Comparison of ENCODE assay signal across 10 mouse cellular contexts in the genomic region with DNA sequence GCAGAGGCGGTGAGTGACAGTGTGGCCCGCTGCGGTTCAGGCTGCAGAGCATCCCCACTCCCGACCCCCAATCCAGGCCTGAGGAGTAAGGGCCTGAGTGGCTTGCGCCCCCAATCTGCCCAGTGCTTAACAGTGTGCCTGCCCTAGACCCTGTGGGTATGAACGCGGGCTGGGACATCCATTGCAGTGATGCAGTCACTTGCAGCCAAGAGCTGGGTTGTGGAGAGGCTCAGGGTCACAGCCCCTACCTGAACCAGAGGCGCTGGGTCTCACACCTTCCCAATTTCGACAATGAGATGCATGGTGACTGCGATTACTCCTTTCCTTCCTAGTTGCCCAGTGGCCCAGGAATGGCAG. TPM values are rescaled to one million over a fixed set of nuclear protein-coding genes. Genes with fewer than 3 reads are reported as not detected.
DNase-seq lines count a peak whose midpoint lies in the region; ATAC-seq and TF ChIP-seq lines count a peak whose summit lies in the region.
"Had no signal": no experiment of that assay in that cellular context is flagged by ENCODE, and none has a peak within 500 bp of the region (broad histone marks: within the 10 kb centered on the region; RNA-seq: fewer than 3 reads in every experiment).

No protein-coding gene starts in this region.

- peak overlapping the region; percentile 73 for H3K9ac ChIP-seq in forebrain, embryonic 13.5 days
- H3K9ac ChIP-seq in limb, embryonic 11.5 days (ENCODE audit: low read length) = no peak overlapping the region; the same call in 1 of the 2 replicates
- H3K9ac ChIP-seq: liver, embryonic 14.5 days had no signal

- H3K27me3 ChIP-seq in megakaryocyte, embryonic 14.5 days (replicated peaks) = peaks cover 56% of the 10 kb centered on the region
- peaks cover 31% of the 10 kb centered on the region for H3K27me3 ChIP-seq in forebrain, embryonic 13.5 days
- H3K27me3 ChIP-seq in limb, embryonic 11.5 days (ENCODE audit: control insufficient read depth, insufficient read depth, low read length) = peaks cover 27% of the 10 kb centered on the region

- H3K27ac ChIP-seq in forebrain, embryonic 13.5 days = no peak overlapping the region; the same call in 1 of the 2 replicates
- H3K27ac ChIP-seq in limb, embryonic 11.5 days (replicated peaks; ENCODE audit: low read depth, low read length) = no peak overlapping the region
- peak overlapping the region; percentile 77 for H3K27ac ChIP-seq in olfactory bulb, adult 2 months (ENCODE audit: insufficient read depth, low read depth, low read length)
- H3K27ac ChIP-seq: liver, embryonic 14.5 days had no signal

- no peak for ATAC-seq in megakaryocyte, adult 5-6 weeks (ENCODE audit: poor library complexity, severe bottlenecking)
- ATAC-seq in forebrain, embryonic 13.5 days = peak; percentile 75
- 0 out of 2 replicates have a peak, but pooled peaks have one; percentile 6 for ATAC-seq in limb, embryonic 11.5 days (ENCODE audit: insufficient number of reproducible peaks, low FRiP score, low TSS enrichment, low read depth)

- H3K36me3 ChIP-seq in megakaryocyte, embryonic 14.5 days (replicated peaks; ENCODE audit: low read length) = no peaks in the 10 kb centered on the region
- H3K36me3 ChIP-seq in forebrain, embryonic 13.5 days (ENCODE audit: poor library complexity, severe bottlenecking) = no peaks in the 10 kb centered on the region
- H3K36me3 ChIP-seq in limb, embryonic 11.5 days (ENCODE audit: control insufficient read depth, insufficient read depth, low read length) = no peaks in the 10 kb centered on the region

- H3K4me1 ChIP-seq in megakaryocyte, embryonic 14.5 days = peaks cover 21% of the 10 kb centered on the region
- peaks cover 13% of the 10 kb centered on the region for H3K4me1 ChIP-seq in forebrain, embryonic 13.5 days
- H3K4me1 ChIP-seq in limb, embryonic 11.5 days (ENCODE audit: control insufficient read depth, insufficient read depth, low read length) = 0 out of 2 replicates have a peak, but pooled peaks cover 4% of the 10 kb centered on the region
- peaks cover 4% of the 10 kb centered on the region for H3K4me1 ChIP-seq in olfactory bulb, adult 2 months (ENCODE audit: control insufficient read depth, insufficient read depth, low read length)

- TF ChIP-seq CTCF in olfactory bulb, adult 2 months (IDR thresholded peaks at IDR 0.05; ENCODE audit: insufficient read depth, low read depth, low read length) = no peak

- 4% methylated on average over 10 of the region's 10 CpGs for WGBS in forebrain, embryonic 13.5 days
- 0% methylated on average over 10 of the region's 10 CpGs for WGBS in limb, embryonic 11.5 days
- 8% methylated on average over 10 of the region's 10 CpGs for WGBS in olfactory bulb, adult 2 months

- H3K9me3 ChIP-seq in megakaryocyte, embryonic 14.5 days = no peaks in the 10 kb centered on the region
- no peaks in the 10 kb centered on the region for H3K9me3 ChIP-seq in forebrain, embryonic 13.5 days (replicated peaks)
- no peaks in the 10 kb centered on the region for H3K9me3 ChIP-seq in limb, embryonic 11.5 days (ENCODE audit: control insufficient read depth, low read length)

- peak overlapping the region; percentile 91 for H3K4me3 ChIP-seq in megakaryocyte, embryonic 14.5 days (replicated peaks)
- H3K4me3 ChIP-seq in forebrain, embryonic 13.5 days = peak overlapping the region; percentile 57
- peak overlapping the region; percentile 51 for H3K4me3 ChIP-seq in limb, embryonic 11.5 days (ENCODE audit: low read depth, low read length)
- H3K4me3 ChIP-seq in olfactory bulb, adult 2 months (ENCODE audit: insufficient read depth, low read depth, low read length) = peak overlapping the region; percentile 56

- TF ChIP-seq POLR2A in olfactory bulb, adult 2 months (IDR thresholded peaks at IDR 0.05; ENCODE audit: insufficient read depth, low read depth, low read length) = no peak; the same call in 1 of the 2 replicates

- peak; percentile 37 for DNase-seq in limb, embryonic 11.5 days (ENCODE audit: low spot score)
- no peak for DNase-seq in embryo, embryonic 10 days (ENCODE audit: low spot score)
- no peak for DNase-seq in layer of hippocampus, adult 9-10 months (ENCODE audit: low spot score)
- no peak for DNase-seq in urinary bladder, postnatal 10 days (ENCODE audit: low spot score)

- peak overlapping the region; percentile 90 for H3K4me2 ChIP-seq in forebrain, embryonic 13.5 days
- peak overlapping the region; percentile 82 for H3K4me2 ChIP-seq in limb, embryonic 11.5 days (ENCODE audit: low read depth, severe bottlenecking)

RNA-seq across cellular contexts. Expression of a gene that starts 0.6 kb away (rescaled TPM):
- polyA plus RNA-seq in megakaryocyte, embryonic 14.5 days (2012; ENCODE audit: insufficient read depth, low replicate concordance) = 0.84 TPM in 1 of 2 replicates, not detected in the other
- total RNA-seq in megakaryocyte, adult 5-6 weeks (2015) = not detected in 2 replicates
- total RNA-seq in megakaryocyte, adult 5-6 weeks (2017) = not detected in 2 replicates
- polyA plus RNA-seq in forebrain, embryonic 13.5 days (2015; fragmentation: Nextera tagmentation; extraction: Ambion mirVana) = 3.3 and 4.4 TPM in 2 replicates
- polyA plus RNA-seq in limb, embryonic 11.5 days (2014; fragmentation: Nextera tagmentation; extraction: Ambion mirVana) = not detected in 2 replicates
- not detected in 2 replicates for polyA plus RNA-seq in olfactory bulb, adult 2 months (2012; ENCODE audit: insufficient read depth, insufficient read length, low replicate concordance, missing spikeins)
- polyA plus RNA-seq: liver, embryonic 14.5 days; spleen, adult 2 months had no signal

RNA-seq across cellular contexts. Expression of a gene that starts 5.9 kb away (rescaled TPM):
- 3.1 and 8.3 TPM in 2 replicates for polyA plus RNA-seq in megakaryocyte, embryonic 14.5 days (2012; ENCODE audit: insufficient read depth, low replicate concordance)
- total RNA-seq in megakaryocyte, adult 5-6 weeks (2015) = 189 and 205 TPM in 2 replicates
- total RNA-seq in megakaryocyte, adult 5-6 weeks (2017) = 163 and 177 TPM in 2 replicates
- polyA plus RNA-seq in forebrain, embryonic 13.5 days (2015; fragmentation: Nextera tagmentation; extraction: Ambion mirVana) = 92.0 and 93.9 TPM in 2 replicates
- polyA plus RNA-seq in limb, embryonic 11.5 days (2014; fragmentation: Nextera tagmentation; extraction: Ambion mirVana) = 63.4 and 64.6 TPM in 2 replicates
- polyA plus RNA-seq in olfactory bulb, adult 2 months (2012; ENCODE audit: insufficient read depth, insufficient read length, low replicate concordance, missing spikeins) = not detected in 2 replicates
